Mouse (Mus musculus) embryonic fibroblast, embryonic 13.5 days (primary cell): Measurements from ENCODE around the gene Camta1.

Source experiments
- CTCF ChIP-seq: IDR thresholded peaks from 2 replicates; pipeline ENCODE4 v1.5.1; 2011; ENCODE audit warnings: mild to moderate bottlenecking, control low read depth, low read length, moderate library complexity, borderline replicate concordance; ENCODE audit not compliant: insufficient read depth
- POLR2A ChIP-seq: IDR thresholded peaks from 2 replicates; pipeline ENCODE4 v1.6.1; 2011; ENCODE audit warnings: low read depth, mild to moderate bottlenecking, control low read depth, low read length, moderate library complexity

DNA sequence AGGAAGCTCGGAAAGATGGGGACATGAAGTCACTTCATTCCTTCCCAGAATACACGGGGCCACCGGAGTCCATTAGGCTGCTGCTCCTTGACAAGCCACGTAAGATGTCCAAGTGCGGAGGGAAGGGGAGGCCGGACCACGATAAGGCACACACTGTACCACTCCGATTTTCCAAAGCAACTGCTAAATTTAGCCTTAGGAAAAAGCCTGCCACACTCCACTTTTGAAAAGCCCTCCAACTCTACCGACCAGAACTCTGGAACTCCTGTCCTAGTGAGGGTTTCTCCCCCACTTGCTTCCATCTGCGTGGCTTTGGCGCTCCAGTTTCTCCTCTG lies 764.6 kb downstream of the Camta1 start:
- TF ChIP-seq CTCF (no peak), POLR2A (no peak)
